Mouse (Mus musculus) spleen, adult 2 months (tissue): ENCODE measurements around the gene Tekt1.

Experiments
- CTCF ChIP-seq: fragments of 200-500 bp; IDR thresholded peaks from 2 replicates; pipeline ENCODE4 v1.5.1; 2011; ENCODE audit warnings: mild to moderate bottlenecking, inconsistent platforms; ENCODE audit not compliant: insufficient read depth, insufficient read length, insufficient replicate concordance; ENCODE audit errors: extremely low read depth
- POLR2A ChIP-seq: fragments of 200-500 bp; IDR thresholded peaks from 2 replicates; pipeline ENCODE4 v1.6.1; 2011; ENCODE audit warnings: low read depth, low read length, inconsistent platforms

DNA sequence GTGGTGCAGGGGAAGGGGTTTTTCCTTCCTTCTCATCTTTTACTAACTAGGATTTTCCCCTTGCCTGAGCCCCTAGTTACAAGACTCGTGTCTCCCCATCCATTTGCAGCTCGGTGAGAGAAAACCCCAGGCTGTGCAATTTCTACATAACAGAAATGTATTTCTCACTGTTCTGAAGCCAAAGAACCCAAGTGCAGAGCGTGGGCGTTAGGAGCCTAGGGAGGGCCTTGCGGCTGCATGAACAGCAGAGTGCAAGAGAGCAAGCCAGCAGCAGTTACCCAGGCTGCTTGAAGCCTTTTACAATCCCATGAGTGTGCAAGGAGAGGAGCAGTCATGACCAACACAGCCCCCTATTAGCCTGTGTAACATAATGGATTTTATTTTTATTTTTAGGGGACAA lies 54.8 kb downstream of the Tekt1 start:
- TF ChIP-seq POLR2A (no peak), CTCF (no peak)
